Mouse (Mus musculus) adrenal gland, adult 18-20 months (tissue): ENCODE measurements at regions not wholly inside any gene's neighbourhood (a gene's known extent, or its start where the extent isn't known, plus 50 kb on each side); places are given as distances from the start of the nearest gene placed in this dataset.
"Not testable (repeated sequence)": the region's sequence is repeated elsewhere in the genome, so short reads cannot be mapped to it uniquely, and the experiment has no call there.

Experiments used
- DNase-seq, 2 experiments: peaks; one replicate each; pipeline ENCODE4 v3.0.0; 2021 to 2022; ENCODE audit warnings: low spot score in 2 of 2

- no peak for DNase-seq
Observed at GRCm38 (mm10) chr14:71660166-71660565, 831.5 kb downstream of the Gm9195 start.

- DNase-seq = no peak
Observed at GRCm38 (mm10) chr14:71654785-71655627, 836.6 kb downstream of the Gm9195 start.

GRCm38 (mm10) chr14:71642536-71642935 lies 849.1 kb downstream of the Gm9195 start:
- no peak for DNase-seq

- DNase-seq = no peak
Observed at GRCm38 (mm10) chr14:71639083-71639482, 852.6 kb downstream of the Gm9195 start.

GRCm38 (mm10) chr14:71635091-71635490 lies 856.5 kb downstream of the Gm9195 start:
- DNase-seq = no peak

- no peak for DNase-seq
Observed at GRCm38 (mm10) chr14:71609698-71610301, 881.8 kb downstream of the Gm9195 start.

GRCm38 (mm10) chr14:71603710-71604109 lies 887.9 kb downstream of the Gm9195 start:
- DNase-seq = no peak

GRCm38 (mm10) chr14:71597859-71598258 lies 893.8 kb downstream of the Gm9195 start:
- no peak for DNase-seq

- no peak for DNase-seq
Observed at GRCm38 (mm10) chr14:71588694-71589240, 902.9 kb downstream of the Gm9195 start.

- no peak for DNase-seq
Observed at GRCm38 (mm10) chr14:71588006-71588405, 903.6 kb downstream of the Gm9195 start.

- no peak for DNase-seq
Observed at GRCm38 (mm10) chr14:71564816-71565215, 926.8 kb downstream of the Gm9195 start.

- no peak for DNase-seq
Observed at GRCm38 (mm10) chr14:71561906-71562305, 929.7 kb downstream of the Gm9195 start.

GRCm38 (mm10) chr14:71554324-71554723 lies 937.3 kb downstream of the Gm9195 start:
- not testable (repeated sequence) for DNase-seq

GRCm38 (mm10) chr14:71543580-71543979 lies 943.9 kb upstream of the Fam160b2 start:
- DNase-seq = no peak

- no peak for DNase-seq
Observed at GRCm38 (mm10) chr14:71532074-71532659, 932.5 kb upstream of the Fam160b2 start.

- no peak for DNase-seq
Observed at GRCm38 (mm10) chr14:71531298-71531697, 931.7 kb upstream of the Fam160b2 start.

- DNase-seq = no peak
Observed at GRCm38 (mm10) chr14:71530421-71530820, 930.8 kb upstream of the Fam160b2 start.

- DNase-seq = no peak
Observed at GRCm38 (mm10) chr14:71518541-71518940, 918.9 kb upstream of the Fam160b2 start.

- no peak for DNase-seq
Observed at GRCm38 (mm10) chr14:71500851-71501250, 901.2 kb upstream of the Fam160b2 start.

- DNase-seq = no peak
Observed at GRCm38 (mm10) chr14:71491201-71491600, 891.6 kb upstream of the Fam160b2 start.

- DNase-seq = no peak
Observed at GRCm38 (mm10) chr14:71486176-71486970, 886.7 kb upstream of the Fam160b2 start.
